Mouse (Mus musculus) G1E-ER4 (cell line): Measurements from ENCODE around the gene Rpl36-ps4. TPM values are rescaled to one million over a fixed set of nuclear protein-coding genes. Genes with fewer than 3 reads are reported as not detected.

ENCODE experiments used
- GATA1 ChIP-seq: IDR thresholded peaks from one replicate; pipeline ENCODE4 v1.8.0; 2012; ENCODE audit warnings: low read length, inconsistent platforms
- polyA plus RNA-seq: library from polyadenylated mRNA; stranded (reverse); fragments of >175 nt; gene quantifications from 2 replicates; pipeline ENCODE4 v1.2.3, GENCODE M21; 2012

Gene Rpl36-ps4
- polyA plus RNA-seq = not detected in 2 replicates

DNA sequence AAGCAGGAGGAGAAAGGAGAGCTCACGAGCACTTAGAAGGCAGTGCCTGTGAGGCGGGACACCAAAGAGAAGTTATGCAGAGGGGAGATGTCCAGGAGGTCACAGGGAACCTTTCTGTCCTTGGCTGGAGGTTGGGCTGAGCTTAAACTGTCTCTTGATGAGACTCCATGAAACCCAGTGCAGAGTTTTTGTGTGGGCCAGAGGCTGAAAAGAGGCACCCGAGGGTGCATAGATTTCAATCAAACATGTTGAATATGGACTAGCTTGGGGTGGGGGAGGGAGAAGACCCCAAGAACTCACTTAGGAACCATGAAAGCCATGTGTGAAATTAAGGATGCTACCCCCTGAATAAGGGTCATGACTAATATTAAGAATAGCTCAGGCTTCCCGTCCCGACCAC lies at the start of gene Rpl36-ps4:
Gene Rpl36-ps4, plus strand, starts transcription at position 301 of the 400 bp plus-strand sequence.
- no peak for TF ChIP-seq GATA1

DNA sequence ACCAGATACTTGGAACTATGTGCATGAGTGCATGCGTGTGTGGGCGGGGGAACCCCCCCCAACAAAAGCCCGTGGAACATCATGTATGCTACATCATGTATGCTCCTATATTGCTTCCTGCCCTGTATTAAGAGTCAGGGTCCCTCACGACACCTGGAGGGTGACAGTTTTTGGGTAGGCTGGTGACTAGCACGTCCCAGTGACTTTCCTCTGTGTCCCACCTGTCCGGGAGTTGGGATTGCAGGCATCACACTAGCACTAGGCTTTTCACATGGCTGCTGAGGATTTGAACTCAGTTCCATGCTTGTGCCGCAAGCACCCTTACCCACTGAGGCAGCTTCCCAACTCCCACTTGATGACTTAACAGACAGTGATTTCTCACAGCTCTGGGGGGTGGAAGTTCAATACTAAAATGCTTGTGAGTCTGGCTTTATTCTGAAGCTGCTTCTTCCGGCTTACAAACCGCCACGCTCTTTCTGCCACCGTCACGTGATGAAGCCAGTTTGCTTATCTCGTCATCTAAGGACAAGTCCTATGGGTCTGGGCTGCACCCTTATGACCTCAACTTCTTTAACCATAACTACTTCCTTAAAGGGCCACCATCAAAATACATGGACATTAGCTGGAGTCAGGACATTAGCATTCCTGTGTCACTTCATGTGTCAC lies 49.2 kb upstream of the Rpl36-ps4 start:
- no peak for TF ChIP-seq GATA1

DNA sequence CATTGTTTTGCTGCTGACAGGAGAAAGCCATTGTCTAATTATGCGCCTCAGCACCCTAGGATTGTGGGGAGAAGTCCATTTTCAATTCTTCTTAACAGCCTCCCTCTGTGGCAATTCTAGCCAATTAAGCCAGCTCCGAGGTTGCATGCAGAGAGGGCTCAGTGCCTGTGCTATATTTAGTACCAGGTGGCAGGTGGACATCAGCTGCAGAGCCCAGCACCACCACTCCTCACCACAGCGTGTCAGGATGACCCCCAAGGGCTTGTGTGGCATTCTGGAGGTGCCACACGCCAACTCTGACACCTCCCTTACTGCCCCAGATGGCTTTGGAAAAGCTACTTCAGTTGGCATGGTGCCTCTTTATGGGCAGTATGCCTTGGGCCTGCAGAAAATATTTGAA lies 48.5 kb upstream of the Rpl36-ps4 start:
- no peak for TF ChIP-seq GATA1

DNA sequence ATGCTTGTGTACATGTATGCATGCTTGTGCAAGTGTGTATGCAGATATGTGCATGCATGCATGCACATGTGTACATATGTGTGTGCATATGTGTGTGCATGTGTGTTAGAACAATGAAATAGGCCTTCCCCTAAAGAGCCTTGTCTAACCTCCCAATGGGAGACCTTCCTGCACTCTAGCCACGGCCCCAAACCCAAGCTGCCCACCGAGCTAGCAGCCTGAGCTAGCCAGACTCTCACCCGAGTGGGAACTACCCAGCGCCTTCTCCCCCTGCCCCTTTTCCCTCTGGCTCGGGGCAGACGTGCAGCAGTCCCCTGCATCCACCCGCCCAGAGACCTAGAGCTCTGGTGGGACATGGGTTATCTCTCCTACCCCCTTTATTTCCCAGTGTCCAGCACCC lies 47.3 kb upstream of the Rpl36-ps4 start:
- no peak for TF ChIP-seq GATA1

DNA sequence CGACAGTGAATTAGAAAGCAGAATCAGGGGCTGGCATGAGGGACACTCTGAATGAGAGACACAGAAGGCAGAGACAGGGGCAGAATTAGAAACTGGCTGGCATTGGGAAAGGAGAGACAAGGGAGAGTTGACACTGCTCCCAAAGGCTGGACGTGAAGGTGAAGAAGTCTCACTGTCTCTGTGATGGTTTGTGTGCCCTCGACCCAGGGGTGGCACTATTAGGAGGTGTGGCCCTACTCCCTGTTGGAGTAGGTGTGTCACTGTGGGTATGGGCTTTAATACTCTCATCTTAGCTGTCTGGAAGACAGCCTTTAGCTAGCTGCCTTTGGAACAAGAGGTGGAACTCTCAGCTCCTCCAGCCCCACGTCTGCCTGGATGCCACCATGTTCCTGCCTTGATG lies 46.8 kb upstream of the Rpl36-ps4 start:
- no peak for TF ChIP-seq GATA1

DNA sequence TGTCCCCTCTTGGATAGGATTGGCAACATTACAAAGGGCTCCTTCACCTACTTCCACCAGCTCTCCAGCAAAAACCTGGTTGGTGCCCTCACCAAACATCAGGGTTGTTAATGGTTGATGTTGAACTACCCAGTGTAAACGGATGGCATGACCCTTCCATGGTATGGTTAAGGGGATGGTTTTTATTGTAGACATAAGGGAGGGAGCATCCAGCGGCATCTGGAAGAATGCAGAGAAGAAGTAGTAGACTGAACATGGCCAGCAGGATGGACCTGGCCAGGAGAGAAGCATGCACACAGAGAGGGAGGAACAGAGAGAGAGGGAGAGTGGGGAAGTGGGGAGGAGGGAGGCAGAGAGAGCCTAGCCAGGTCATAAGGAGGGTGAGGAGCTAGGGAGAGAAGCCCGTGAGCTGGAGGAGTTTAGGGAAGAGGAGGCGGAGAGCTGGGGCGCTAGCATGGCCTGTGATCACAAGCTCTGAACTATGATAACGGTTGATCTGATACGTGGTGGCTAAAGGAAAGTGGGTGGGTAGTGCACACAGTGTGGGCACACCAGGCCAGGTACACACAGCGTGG lies 45.3 kb upstream of the Rpl36-ps4 start:
- TF ChIP-seq GATA1 = no peak

DNA sequence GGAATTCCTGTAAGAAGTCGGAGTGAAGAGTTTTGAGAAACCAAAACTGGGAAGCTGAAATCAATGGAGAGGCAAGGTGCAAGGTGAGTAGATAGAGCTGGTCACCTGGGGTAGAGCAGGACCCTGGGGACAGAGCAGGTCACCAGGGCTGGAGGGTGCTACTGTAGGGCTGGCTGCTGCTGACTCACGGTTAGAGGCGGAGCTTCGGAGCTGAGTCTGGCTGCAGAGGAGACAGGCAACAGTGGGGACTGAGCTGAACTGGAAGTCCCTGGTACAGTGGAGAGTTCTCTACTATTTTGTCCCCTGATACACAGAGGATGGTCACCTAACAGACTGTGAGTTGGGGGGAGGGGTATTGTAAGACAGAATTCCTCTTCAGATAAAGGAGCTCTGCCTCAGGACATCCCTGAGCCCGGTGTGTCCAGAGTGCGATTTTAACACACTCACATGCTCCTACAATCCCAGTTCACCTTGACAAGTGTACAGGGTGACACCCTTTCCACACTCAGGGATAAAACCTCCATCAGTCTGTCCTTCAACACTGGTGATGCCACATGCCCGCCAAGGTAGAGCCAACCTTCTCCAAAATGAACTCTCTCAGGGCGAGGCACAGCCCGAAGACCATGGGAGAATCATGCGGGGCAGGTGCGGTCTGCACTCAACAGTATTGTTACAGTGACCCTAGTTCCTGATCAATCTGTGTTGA lies 44.3 kb upstream of the Rpl36-ps4 start:
- TF ChIP-seq GATA1 = no peak

DNA sequence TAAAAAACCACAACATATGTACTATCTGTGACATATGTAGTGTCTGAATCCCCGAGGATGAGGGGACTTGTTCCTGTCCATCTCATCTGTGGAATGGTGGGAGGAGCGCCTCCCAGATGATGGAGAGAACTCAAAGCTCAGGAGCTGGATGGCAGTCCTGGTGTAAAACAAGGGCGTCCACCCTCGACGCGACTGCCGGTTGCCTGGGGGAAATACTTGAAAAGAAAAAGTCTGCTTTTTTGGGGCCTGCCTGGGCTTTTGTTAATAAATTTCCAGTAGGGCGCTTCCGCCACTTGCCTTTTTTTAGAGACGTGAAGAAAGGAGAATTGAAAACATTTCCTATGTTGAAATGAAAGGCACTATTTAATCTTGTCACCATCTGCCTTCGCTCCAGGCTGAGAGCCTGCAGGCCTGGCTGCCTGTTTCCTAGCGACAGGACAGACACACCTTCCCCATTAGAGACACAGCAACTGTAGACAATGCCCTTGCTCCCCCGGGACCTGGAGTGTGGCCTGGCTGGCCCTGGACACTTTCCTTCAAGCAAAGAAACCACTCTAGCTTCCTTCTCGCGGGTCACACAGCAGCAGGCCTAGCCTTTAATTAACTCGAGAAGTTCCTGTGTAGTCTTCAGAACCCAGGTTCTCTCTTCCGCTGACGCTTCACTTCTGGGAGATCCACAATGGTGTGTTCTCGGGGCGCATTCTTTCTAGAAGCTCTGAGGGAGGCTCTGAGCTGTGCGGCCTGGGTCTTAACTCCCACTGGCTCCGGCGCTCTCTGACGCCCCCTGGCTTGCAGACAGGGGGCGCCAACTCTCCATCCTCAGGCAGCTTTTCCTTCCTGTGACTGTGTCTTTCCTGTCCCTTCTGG lies 43.3 kb upstream of the Rpl36-ps4 start:
- no peak for TF ChIP-seq GATA1

DNA sequence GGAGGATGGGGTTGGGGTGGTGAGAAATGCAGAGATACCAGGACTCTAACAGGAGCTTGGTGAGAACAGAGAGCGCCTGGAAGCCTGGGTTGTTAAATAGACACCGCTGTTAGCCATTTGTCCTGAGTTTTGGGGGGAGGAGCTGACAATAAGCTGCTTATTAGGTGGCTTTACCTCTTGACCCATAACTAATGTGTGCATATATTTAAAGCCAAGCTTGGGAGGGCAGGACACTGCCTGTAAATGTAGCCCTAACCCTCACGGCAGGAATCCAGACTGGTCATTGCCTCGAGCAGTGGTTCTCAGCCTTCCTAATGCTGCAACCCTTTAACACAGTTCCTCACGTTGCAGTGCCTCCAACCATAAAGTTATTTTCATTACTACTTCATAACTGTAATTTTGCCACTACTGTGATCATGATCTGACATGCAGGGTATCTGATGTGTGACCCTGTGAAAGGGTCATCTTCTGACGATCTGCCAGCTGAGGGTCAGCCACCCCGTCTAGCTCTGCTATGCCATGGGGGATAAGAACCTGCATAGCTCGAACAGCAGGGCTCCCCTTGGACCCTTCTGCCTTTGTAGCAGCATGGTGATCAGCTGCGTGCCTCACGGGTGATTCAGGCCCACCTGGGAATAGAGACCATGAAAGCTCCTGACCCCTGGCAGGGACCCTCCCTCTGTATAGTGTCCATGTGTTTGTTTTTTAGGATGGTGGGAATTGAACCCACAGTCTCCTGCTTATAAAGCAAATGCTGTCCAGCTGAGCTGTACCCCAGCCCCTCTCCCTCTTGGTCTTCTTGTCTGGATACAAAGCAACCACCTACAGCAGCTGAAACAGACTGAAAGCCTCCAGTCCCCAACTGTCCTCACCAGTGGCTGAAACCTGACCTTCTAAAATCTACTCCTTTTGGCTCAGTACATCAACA lies 42.0 kb upstream of the Rpl36-ps4 start:
- no peak for TF ChIP-seq GATA1

DNA sequence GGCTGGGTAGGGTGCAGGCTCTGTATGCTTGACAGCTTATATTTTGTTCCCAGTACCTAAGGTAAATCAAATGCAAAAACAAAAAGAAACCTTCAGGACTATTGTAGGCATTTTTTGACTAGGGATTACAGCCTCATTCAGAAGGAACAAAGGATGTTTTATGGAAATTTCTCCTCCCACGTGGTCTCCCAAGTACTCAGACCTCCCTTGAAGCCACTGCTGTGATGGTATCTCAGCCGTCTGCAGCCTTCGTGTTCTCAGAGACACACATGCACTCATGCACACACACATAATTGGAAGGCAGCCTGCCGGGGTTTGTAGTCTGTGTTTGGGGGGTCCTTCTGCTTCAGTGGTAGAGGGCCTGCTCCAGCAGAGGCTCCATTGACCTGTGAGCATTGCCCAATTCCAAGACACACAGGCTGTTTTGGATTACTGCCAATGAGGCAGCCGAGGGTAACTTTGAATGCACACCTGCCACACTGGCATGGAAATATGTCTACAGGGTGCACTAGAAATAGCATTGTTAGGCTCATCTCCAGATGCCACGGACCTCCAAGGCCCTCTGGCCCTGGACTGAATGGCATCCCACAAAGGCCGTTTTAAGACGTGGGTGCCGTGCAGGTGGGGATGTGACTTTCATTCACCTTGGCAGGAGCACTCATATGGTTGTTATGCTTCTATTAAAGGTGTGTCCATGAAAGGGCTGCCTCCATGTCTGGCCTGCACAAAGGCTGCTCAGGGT lies 41.1 kb upstream of the Rpl36-ps4 start:
- no peak for TF ChIP-seq GATA1

DNA sequence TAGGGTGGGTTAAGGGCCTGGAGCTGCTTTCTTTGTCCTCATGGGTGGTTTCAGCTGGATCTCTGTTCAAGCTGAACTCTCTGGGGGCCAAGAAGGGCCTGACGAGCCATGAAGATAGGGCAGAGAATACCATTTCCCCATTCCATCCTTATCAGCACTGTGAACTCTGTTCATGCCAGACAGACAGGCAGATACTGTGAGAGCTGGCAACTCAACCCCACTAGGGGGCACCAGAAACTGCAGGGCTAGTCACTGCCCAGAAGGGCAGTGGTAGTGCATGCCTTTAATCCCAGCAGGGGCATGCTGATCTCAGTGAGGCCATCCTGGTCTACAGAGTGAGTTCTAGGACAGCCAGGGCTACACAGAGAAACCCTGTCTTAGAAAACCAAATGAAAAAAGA lies 38.2 kb upstream of the Rpl36-ps4 start:
- TF ChIP-seq GATA1 = no peak

DNA sequence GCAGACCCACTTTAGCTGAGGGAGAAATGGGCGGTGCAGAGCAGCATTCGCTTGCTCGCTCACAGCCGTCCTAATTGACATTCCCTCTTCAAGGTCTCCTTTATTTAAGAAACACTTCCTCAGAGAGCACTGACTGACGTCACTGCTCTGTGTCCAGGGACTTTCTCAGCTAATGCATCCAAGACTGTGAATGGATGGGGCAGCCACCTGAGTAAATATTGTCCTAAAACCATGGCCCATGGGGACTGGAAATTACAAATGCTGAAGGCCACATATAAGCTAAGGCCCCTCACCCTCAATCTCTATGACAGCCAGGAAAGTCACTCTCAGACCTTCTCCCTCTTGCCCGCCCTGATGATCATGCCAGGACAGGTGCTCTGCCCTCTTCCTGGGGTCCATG lies 23.6 kb upstream of the Rpl36-ps4 start:
- no peak for TF ChIP-seq GATA1

DNA sequence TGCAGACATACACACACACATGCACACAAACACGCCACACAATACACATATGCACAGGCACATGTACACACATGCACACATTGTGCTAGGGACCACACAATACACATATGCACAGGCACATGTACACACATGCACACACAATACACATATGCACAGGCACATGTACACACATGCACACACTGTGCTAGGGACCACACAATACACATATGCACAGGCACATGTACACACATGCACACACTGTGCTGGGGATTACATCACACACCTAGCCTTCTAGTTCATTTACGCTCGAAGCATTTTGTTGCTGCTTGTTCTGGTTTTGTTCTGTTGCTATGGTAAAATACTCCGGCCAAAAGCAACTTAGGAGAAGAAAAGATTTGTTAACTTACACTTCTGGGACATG lies 20.1 kb upstream of the Rpl36-ps4 start:
- no peak for TF ChIP-seq GATA1

DNA sequence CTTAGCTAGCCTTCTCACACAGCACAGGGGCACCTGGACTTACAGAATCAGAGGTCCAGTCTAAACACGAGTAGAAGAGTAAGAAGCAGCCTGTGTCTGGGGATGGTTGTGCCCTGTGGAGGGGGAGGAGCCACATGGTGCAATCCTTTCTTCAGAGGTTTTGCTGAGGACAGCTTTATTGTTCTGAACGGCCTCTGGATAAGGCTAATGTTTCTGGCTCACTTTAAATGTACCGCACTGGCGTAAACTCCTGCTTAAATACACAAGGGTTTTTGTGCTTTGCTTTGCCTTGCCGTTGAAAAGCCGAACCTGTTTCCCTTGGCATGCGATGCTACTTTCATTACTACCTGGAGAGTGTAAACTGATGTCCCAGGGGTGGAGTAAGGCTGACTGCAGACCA lies 19.6 kb upstream of the Rpl36-ps4 start:
- TF ChIP-seq GATA1 = no peak
